Mouse (Mus musculus) cerebellum, adult 18-20 months (tissue): ENCODE measurements around the gene Lmtk2.

ENCODE experiments used
- DNase-seq, 2 experiments: peaks; one replicate each; pipeline ENCODE4 v3.0.0; 2021

Gene Lmtk2

GRCm38 (mm10) chr5:144112574-144113438 lies 12.6 kb downstream of the Lmtk2 start:
- peak; percentile 60 to 63 for DNase-seq

- DNase-seq = no peak
Measured at GRCm38 (mm10) chr5:144114068-144114467, 13.8 kb downstream of the Lmtk2 start.

GRCm38 (mm10) chr5:144114970-144115627 lies 14.9 kb downstream of the Lmtk2 start:
- no peak for DNase-seq

GRCm38 (mm10) chr5:144115628-144115977 lies 15.4 kb downstream of the Lmtk2 start:
- DNase-seq = no peak

- DNase-seq = no peak
Measured at GRCm38 (mm10) chr5:144118271-144118670, 18.0 kb downstream of the Lmtk2 start.

GRCm38 (mm10) chr5:144119286-144119685 lies 19.1 kb downstream of the Lmtk2 start:
- DNase-seq = no peak

GRCm38 (mm10) chr5:144121489-144121888 lies 21.3 kb downstream of the Lmtk2 start:
- no peak for DNase-seq

GRCm38 (mm10) chr5:144125979-144126755 lies 25.9 kb downstream of the Lmtk2 start:
- DNase-seq = no peak

GRCm38 (mm10) chr5:144143531-144143930 lies 43.3 kb downstream of the Lmtk2 start:
- DNase-seq = no peak

GRCm38 (mm10) chr5:144146898-144147297 lies 46.7 kb downstream of the Lmtk2 start:
- DNase-seq = no peak

GRCm38 (mm10) chr5:144149530-144149929 lies 49.3 kb downstream of the Lmtk2 start:
- no peak for DNase-seq

GRCm38 (mm10) chr5:144151270-144151669 lies 51.0 kb downstream of the Lmtk2 start:
- DNase-seq = no peak

GRCm38 (mm10) chr5:144154528-144154927 lies 54.3 kb downstream of the Lmtk2 start:
- DNase-seq = peak; percentile 78

GRCm38 (mm10) chr5:144158604-144159003 lies 58.4 kb downstream of the Lmtk2 start:
- peak; percentile 50 to 52 for DNase-seq

GRCm38 (mm10) chr5:144159137-144159536 lies 58.9 kb downstream of the Lmtk2 start:
- no peak for DNase-seq

GRCm38 (mm10) chr5:144162080-144162812 lies 62.0 kb downstream of the Lmtk2 start:
- DNase-seq = no peak

- peak; percentile 79 to 84 for DNase-seq
Measured at GRCm38 (mm10) chr5:144162813-144163517, 62.7 kb downstream of the Lmtk2 start.

GRCm38 (mm10) chr5:144165756-144166155 lies 65.5 kb downstream of the Lmtk2 start:
- no peak for DNase-seq

- DNase-seq = peak in 1 of 2 experiments; percentile 41
Measured at GRCm38 (mm10) chr5:144169275-144169975, 69.2 kb downstream of the Lmtk2 start.

GRCm38 (mm10) chr5:144173648-144174047 lies 73.4 kb downstream of the Lmtk2 start:
- no peak for DNase-seq

- DNase-seq = no peak
Measured at GRCm38 (mm10) chr5:144178216-144178615, 78.0 kb downstream of the Lmtk2 start.
